Mouse (Mus musculus) hindbrain, embryonic 14.5 days (tissue): Measurements from ENCODE around the gene C130074G19Rik. TPM values are rescaled to one million over a fixed set of nuclear protein-coding genes. Genes with fewer than 3 reads are reported as not detected.
A peak's percentile ranks its signal among the peaks of the same experiment; 100 is the strongest.

Source experiments
- ATAC-seq: fragments of 200-750 bp; cut with Nextera tagmentation; 2 replicates; pipeline ENCODE4 v1.8.0; 2017; ENCODE audit warnings: moderate number of reproducible peaks, mild to moderate bottlenecking, moderate TSS enrichment, moderate library complexity; ENCODE audit not compliant: low FRiP score
- DNase-seq: peaks from one replicate; pipeline ENCODE4 v3.0.0-alpha.2; 2015; ENCODE audit warnings: low spot score
- H3K27ac ChIP-seq: fragments of 300-500 bp; sonication (generic); 2 replicates; pipeline ENCODE4 v1.5.1; 2014; ENCODE audit warnings: mild to moderate bottlenecking, moderate library complexity
- H3K27me3 ChIP-seq: fragments of 300-500 bp; sonication (generic); 2 replicates; pipeline ENCODE4 v1.6.1; 2014; ENCODE audit warnings: mild to moderate bottlenecking, low read length, mixed read lengths; ENCODE audit not compliant: control insufficient read depth, insufficient read depth
- H3K36me3 ChIP-seq: fragments of 300-500 bp; sonication (generic); replicated peaks from 2 replicates; pipeline ENCODE4 v1.6.1; 2014; ENCODE audit not compliant: control insufficient read depth, insufficient read depth
- H3K4me1 ChIP-seq: fragments of 300-500 bp; sonication (generic); replicated peaks from 2 replicates; pipeline ENCODE4 v1.6.1; 2014; ENCODE audit warnings: antibody characterized with exemption, low read length, mixed read lengths; ENCODE audit not compliant: control insufficient read depth, insufficient read depth
- H3K4me2 ChIP-seq: fragments of 300-500 bp; sonication (generic); replicated peaks from 2 replicates; pipeline ENCODE4 v1.6.1; 2014; ENCODE audit warnings: mild to moderate bottlenecking, moderate library complexity
- H3K4me3 ChIP-seq: fragments of 300-500 bp; sonication (generic); replicated peaks from 2 replicates; pipeline ENCODE4 v1.5.1; 2014; ENCODE audit warnings: mild to moderate bottlenecking, low read length
- H3K9ac ChIP-seq: fragments of 300-500 bp; sonication (generic); 2 replicates; pipeline ENCODE4 v1.6.1; 2014
- H3K9me3 ChIP-seq: fragments of 300-500 bp; sonication (generic); 2 replicates; pipeline ENCODE4 v1.6.1; 2016; ENCODE audit warnings: low read length; ENCODE audit not compliant: control insufficient read depth
- WGBS: fragments of 180-500 bp; shearing (Covaris S2); extraction: QIAGEN DNeasy Blood & Tissue Kit; methylation state at CpG from one replicate; pipeline ENCODE4 v1.1.7; 2014; 5-methylcytosine and 5-hydroxymethylcytosine counted together
- polyA plus RNA-seq: library from polyadenylated mRNA; unstranded; fragments of >200 nt; fragmentation: Nextera tagmentation; extraction: Ambion mirVana; gene quantifications from 2 replicates; pipeline ENCODE4 v1.2.1, GENCODE M21; 2014

Gene C130074G19Rik
- 1.1 and 1.5 TPM in 2 replicates for polyA plus RNA-seq

- ATAC-seq (no peak; the same call in 1 of the 2 replicates), DNase-seq (peak; percentile 28)
- 3% methylated on average over 77 of the region's 77 CpGs for WGBS
- peaks cover 35% of the 10 kb centered on the region for H3K27me3 ChIP-seq
- no peak within 1 kb of the TSS for H3K27ac ChIP-seq
- H3K9ac ChIP-seq: peak within 1 kb of the TSS; percentile 39; the same call in 1 of the 2 replicates
- no peaks in the 10 kb centered on the region for H3K36me3 ChIP-seq
- H3K4me3 ChIP-seq: peak within 1 kb of the TSS; percentile 37
- H3K4me1 ChIP-seq: peaks cover 3% of the 10 kb centered on the region; the same call in 1 of the 2 replicates
- H3K9me3 ChIP-seq: no peaks in the 10 kb centered on the region
- H3K4me2 ChIP-seq: peak within 1 kb of the TSS; percentile 56
Observed at GRCm38 (mm10) chr1:184882281-184883268, at the start of gene C130074G19Rik. Gene C130074G19Rik, minus strand, starts transcription at chr1:184883218.

DNA sequence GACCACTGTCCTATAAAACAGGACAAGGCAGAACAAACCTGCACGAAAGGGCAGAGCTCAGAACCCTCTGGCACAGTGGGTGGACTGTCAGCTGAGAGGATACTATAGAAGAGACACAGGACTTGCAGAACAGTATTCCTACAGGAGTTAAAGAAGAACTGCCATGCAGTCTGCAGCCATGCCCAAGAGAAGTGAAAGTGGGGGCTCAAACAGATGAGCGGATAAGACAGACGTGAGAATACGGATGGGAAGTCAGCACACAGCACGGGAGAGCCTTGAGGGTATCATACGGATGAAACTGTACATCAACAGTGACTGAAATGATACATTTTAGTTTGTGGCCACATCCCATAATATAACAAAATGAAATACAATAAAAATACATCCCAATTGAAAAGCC lies 48.1 kb upstream of the C130074G19Rik start:
- H3K27ac ChIP-seq: no peak overlapping the region
- peaks cover 33% of the 10 kb centered on the region for H3K36me3 ChIP-seq
- DNase-seq (no peak), ATAC-seq (no peak)
- H3K4me3 ChIP-seq: no peak overlapping the region
- 74% methylated on average over 6 of the region's 6 CpGs for WGBS
- H3K9ac ChIP-seq: no peak overlapping the region
- no peaks in the 10 kb centered on the region for H3K9me3 ChIP-seq
- 0 out of 2 replicates have a peak, but pooled peaks cover 4% of the 10 kb centered on the region for H3K4me1 ChIP-seq
- H3K27me3 ChIP-seq: no peaks in the 10 kb centered on the region
- no peak overlapping the region for H3K4me2 ChIP-seq

DNA sequence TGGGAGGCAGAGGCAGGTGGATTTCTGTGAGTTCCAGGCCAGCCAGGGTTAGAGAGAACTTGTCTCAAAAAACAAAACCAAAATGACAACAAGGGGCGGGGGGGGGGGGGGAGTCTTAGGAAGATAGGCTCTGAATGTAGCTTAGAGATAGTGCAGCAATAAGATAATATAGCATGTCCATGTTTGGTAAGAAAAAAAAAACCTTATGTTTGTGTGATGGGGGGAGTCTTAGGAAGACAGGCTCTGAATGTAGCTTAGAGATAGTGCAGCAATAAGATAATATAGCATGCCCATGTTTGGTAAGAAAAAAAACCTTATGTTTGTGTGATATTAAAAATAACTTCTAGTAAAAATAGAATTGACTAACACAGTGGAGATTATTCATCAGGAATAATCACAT lies 45.4 kb upstream of the C130074G19Rik start:
- no peaks in the 10 kb centered on the region for H3K9me3 ChIP-seq
- ATAC-seq (no peak), DNase-seq (no peak)
- H3K4me1 ChIP-seq: no peaks in the 10 kb centered on the region
- no peak overlapping the region for H3K9ac ChIP-seq
- no peak overlapping the region for H3K4me2 ChIP-seq
- no peaks in the 10 kb centered on the region for H3K27me3 ChIP-seq
- WGBS: 75% methylated on average over 1 of the region's 1 CpGs
- peaks cover 57% of the 10 kb centered on the region for H3K36me3 ChIP-seq
- no peak overlapping the region for H3K4me3 ChIP-seq
- H3K27ac ChIP-seq: no peak overlapping the region

GRCm38 (mm10) chr1:184927911-184928310 lies 44.9 kb upstream of the C130074G19Rik start:
- Histone ChIP-seq H3K27me3 (no peaks in the 10 kb centered on the region), H3K9me3 (no peaks in the 10 kb centered on the region), H3K4me1 (no peaks in the 10 kb centered on the region), H3K36me3 (peaks cover 62% of the 10 kb centered on the region), H3K4me3 (no peak overlapping the region), H3K9ac (no peak overlapping the region), H3K4me2 (no peak overlapping the region), H3K27ac (no peak overlapping the region)
- 96% methylated on average over 1 of the region's 1 CpGs for WGBS
- DNase-seq (no peak), ATAC-seq (no peak)

DNA sequence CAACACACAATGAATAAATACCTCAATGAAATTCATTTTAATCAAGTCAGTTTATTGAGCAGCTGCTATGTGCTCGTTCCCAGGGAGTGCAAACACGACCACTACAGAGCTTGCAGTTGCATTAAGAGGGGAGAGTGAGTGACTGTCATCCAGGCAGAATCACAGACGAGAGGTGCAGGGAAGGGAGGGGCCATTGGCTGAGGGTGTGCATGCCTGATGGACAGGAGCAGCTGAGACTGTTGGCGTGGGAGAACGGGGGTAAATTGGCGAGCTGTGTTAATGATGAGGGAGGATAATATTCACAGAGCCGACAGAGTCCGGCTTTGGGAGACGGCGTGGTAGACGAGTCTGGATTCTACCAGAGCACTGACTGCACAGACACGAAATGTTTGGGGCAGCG lies 39.8 kb upstream of the C130074G19Rik start:
- DNase-seq (no peak), ATAC-seq (no peak)
- peaks cover 85% of the 10 kb centered on the region for H3K36me3 ChIP-seq

DNA sequence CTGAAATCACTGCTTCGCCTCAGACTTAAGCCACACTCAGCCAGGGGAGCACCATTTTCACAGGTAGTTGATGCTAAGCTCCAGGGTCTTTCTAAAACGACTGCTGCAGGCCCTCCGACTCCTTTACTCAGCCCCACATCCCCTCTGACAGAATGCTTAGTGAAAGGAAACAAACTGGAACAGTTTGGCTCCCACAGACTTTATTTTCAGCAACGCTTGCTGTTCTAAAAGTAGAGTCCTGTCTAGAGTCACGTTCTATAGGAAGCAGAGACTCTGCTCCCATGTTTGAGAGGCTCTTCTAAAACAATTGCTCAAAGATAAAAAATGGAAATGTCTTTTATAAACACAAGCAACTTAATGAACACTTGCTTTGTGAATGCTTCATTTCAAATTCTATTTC lies 37.0 kb upstream of the C130074G19Rik start:
- H3K4me2 ChIP-seq: no peak overlapping the region
- H3K27ac ChIP-seq: no peak overlapping the region
- no peak overlapping the region for H3K4me3 ChIP-seq
- H3K36me3 ChIP-seq: peaks cover 84% of the 10 kb centered on the region
- no peak for DNase-seq
- H3K27me3 ChIP-seq: no peaks in the 10 kb centered on the region
- WGBS: 87% methylated on average over 5 of the region's 5 CpGs
- no peak for ATAC-seq
- H3K4me1 ChIP-seq: no peaks in the 10 kb centered on the region
- no peaks in the 10 kb centered on the region for H3K9me3 ChIP-seq
- no peak overlapping the region for H3K9ac ChIP-seq

More for the DNA sequence above, 39.8 kb upstream of the C130074G19Rik start:
- H3K27me3 ChIP-seq: no peaks in the 10 kb centered on the region
- no peak overlapping the region for H3K4me2 ChIP-seq
- no peak overlapping the region for H3K4me3 ChIP-seq
- no peaks in the 10 kb centered on the region for H3K9me3 ChIP-seq
- H3K27ac ChIP-seq: no peak overlapping the region
- H3K9ac ChIP-seq: no peak overlapping the region
- 78% methylated on average over 13 of the region's 13 CpGs for WGBS
- H3K4me1 ChIP-seq: no peaks in the 10 kb centered on the region

GRCm38 (mm10) chr1:184918227-184918888 lies 35.3 kb upstream of the C130074G19Rik start:
- H3K27me3 ChIP-seq: no peaks in the 10 kb centered on the region
- DNase-seq (no peak), ATAC-seq (no peak)
- WGBS: 70% methylated on average over 5 of the region's 5 CpGs
- no peaks in the 10 kb centered on the region for H3K9me3 ChIP-seq
- peaks cover 78% of the 10 kb centered on the region for H3K36me3 ChIP-seq
- H3K4me2 ChIP-seq: no peak overlapping the region
- H3K9ac ChIP-seq: no peak overlapping the region
- no peak overlapping the region for H3K4me3 ChIP-seq
- H3K27ac ChIP-seq: no peak overlapping the region
- H3K4me1 ChIP-seq: no peaks in the 10 kb centered on the region

GRCm38 (mm10) chr1:184912336-184912735 lies 29.3 kb upstream of the C130074G19Rik start:
- H3K9ac ChIP-seq: no peak overlapping the region
- H3K9me3 ChIP-seq: no peaks in the 10 kb centered on the region
- WGBS: 93% methylated on average over 18 of the region's 18 CpGs
- DNase-seq (no peak), ATAC-seq (no peak)
- peaks cover 89% of the 10 kb centered on the region for H3K36me3 ChIP-seq
- H3K27me3 ChIP-seq: no peaks in the 10 kb centered on the region
- H3K4me1 ChIP-seq: no peaks in the 10 kb centered on the region
- H3K27ac ChIP-seq: no peak overlapping the region
- H3K4me3 ChIP-seq: no peak overlapping the region
- no peak overlapping the region for H3K4me2 ChIP-seq

DNA sequence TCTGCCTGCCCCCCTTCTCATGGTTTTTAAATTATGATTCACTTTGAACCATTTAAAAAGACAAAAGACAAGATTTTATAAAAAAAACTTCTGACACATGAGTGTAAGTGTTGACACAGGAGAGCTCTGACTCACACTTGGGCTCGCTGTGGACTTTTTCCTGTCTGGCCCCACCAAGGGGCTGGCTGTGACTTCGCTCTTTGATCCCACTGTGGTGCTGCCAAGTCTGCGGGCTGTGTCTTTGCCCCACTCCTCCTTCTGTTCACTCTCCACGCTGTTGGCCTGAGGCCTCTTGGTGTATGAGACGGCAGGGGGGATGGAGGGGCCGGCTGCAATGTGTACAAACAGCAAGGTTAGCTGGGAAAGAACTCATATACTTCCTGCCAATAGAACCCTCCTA lies 28.8 kb upstream of the C130074G19Rik start:
- ATAC-seq (no peak), DNase-seq (no peak)
- H3K36me3 ChIP-seq: peaks cover 89% of the 10 kb centered on the region
- no peak overlapping the region for H3K27ac ChIP-seq
- H3K9me3 ChIP-seq: no peaks in the 10 kb centered on the region
- WGBS: 71% methylated on average over 6 of the region's 6 CpGs
- H3K4me1 ChIP-seq: peaks cover 4% of the 10 kb centered on the region; the same call in 1 of the 2 replicates
- no peak overlapping the region for H3K9ac ChIP-seq
- H3K4me2 ChIP-seq: no peak overlapping the region
- H3K4me3 ChIP-seq: no peak overlapping the region
- H3K27me3 ChIP-seq: no peaks in the 10 kb centered on the region
